Mouse (Mus musculus): ENCODE measurements around the gene Tlr6. TPM values are rescaled to one million over a fixed set of nuclear protein-coding genes. Genes with fewer than 3 reads are reported as not detected.

Gene Tlr6
- polyA plus RNA-seq, 1 experiment = 0.87 TPM

DNA sequence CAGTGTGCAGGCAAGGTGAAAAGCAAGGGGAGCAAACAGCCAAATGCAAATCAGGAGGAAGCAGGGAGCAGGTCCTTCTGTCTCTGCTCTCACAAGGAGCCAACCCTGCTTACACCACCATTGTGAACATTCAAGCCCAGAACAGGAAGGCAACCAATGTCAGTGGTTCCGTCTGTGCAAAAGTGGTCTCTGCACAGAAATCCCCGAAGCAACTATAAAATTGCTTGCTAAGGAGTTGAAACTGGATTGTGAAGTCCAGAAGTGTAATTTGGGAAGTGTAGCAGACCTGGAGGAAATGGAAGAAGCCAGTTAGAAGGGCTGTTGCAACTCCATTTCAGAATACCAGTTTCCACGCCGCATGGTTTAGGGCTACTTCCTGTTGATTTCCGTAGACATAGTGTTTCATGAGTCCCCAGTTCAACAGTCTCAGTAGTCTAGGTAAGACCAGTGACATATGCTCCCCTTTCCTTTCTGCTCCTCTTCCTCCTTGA is 37.0 kb downstream of the Tlr6 start:
- Histone ChIP-seq H3K79me3 (ENCODE audit: low read depth) (no peaks in the 10 kb centered on the region), H3K4me3 (ENCODE audit: insufficient read depth, poor library complexity, severe bottlenecking) (no peak overlapping the region), H3K79me2 (ENCODE audit: control insufficient read depth, insufficient read depth) (no peaks in the 10 kb centered on the region), H3K36me3 (ENCODE audit: control insufficient read depth, insufficient read depth) (no peaks in the 10 kb centered on the region), H3K27me3 (ENCODE audit: control insufficient read depth, insufficient read depth, insufficient read length) (no peaks in the 10 kb centered on the region), H3ac (ENCODE audit: control insufficient read depth, insufficient read length, low read depth) (no peak overlapping the region)
- TF ChIP-seq FOSL1 (IDR thresholded peaks at IDR 0.05; ENCODE audit: insufficient read depth, low read length, poor library complexity, severe bottlenecking) (no peak), MYOG (IDR thresholded peaks at IDR 0.05; ENCODE audit: control insufficient read depth, extremely low read depth, insufficient read length) (no peak), USF1 (IDR thresholded peaks at IDR 0.05; ENCODE audit: low read depth) (no peak), MYOD1 (IDR thresholded peaks at IDR 0.05; ENCODE audit: control insufficient read depth, insufficient read length, low read depth) (no peak), CTCF (IDR thresholded peaks at IDR 0.05; ENCODE audit: control insufficient read depth, insufficient read depth, insufficient read length) (no peak), CEBPB (IDR thresholded peaks at IDR 0.05; ENCODE audit: low read depth) (no peak), MAX (IDR thresholded peaks at IDR 0.05) (no peak)

DNA sequence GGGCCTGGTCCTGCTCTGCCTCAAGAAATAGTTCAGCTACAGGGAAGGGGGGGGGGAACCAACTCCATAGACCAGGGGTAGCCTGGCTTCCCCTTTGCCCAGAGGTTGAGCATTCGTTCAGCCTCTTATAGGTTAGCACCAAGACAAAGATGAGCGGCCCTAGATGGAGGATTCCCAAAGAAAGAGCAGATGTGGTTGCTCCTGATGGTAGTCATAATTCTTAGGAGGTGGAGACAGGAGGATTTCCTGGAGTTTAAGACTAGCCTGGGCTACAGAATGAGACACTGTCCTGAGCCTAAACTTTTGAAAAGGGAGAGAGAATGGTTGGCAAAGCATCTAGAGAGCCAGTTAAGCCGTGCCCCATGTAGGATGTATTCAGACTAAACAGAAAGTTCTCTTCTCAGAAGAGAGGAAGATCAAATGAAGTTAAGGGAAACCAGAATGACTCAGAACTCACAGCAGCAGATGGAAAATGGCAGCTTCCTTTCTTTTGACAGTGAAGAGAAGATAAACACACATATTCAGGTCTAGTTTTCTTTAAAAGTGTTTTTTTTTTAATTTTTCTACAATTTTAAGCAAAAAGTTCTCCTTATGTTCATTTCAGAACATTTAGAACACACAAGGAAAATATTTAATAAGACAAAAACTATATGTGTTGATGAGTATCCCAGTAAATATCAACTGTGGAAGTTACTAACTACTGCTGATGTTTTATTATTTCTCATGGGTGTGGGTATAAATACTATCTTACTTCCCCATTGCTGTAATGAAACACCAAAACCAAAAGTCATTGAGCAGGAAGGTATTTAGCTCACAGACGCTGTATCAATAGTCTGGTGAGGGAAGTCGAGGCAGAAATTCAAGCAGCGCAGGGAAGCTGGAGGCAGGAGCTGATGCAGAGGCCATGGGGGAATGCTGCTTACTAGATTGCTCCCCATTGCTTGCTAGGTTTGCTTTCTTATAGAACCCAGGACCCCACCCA is 41.0 kb downstream of the Tlr6 start:
- Histone ChIP-seq H3ac (ENCODE audit: control insufficient read depth, insufficient read length, low read depth) (no peak overlapping the region), H3K4me3 (ENCODE audit: insufficient read depth, poor library complexity, severe bottlenecking) (no peak overlapping the region), H3K79me3 (ENCODE audit: low read depth) (no peaks in the 10 kb centered on the region), H3K27me3 (ENCODE audit: control insufficient read depth, insufficient read depth, insufficient read length) (no peaks in the 10 kb centered on the region), H3K79me2 (ENCODE audit: control insufficient read depth, insufficient read depth) (no peaks in the 10 kb centered on the region), H3K36me3 (ENCODE audit: control insufficient read depth, insufficient read depth) (no peaks in the 10 kb centered on the region)
- no peak for TF ChIP-seq CEBPB (IDR thresholded peaks at IDR 0.05; ENCODE audit: low read depth)
- TF ChIP-seq USF1 (IDR thresholded peaks at IDR 0.05; ENCODE audit: low read depth) = no peak
- no peak for TF ChIP-seq MAX (IDR thresholded peaks at IDR 0.05)
- no peak for TF ChIP-seq CTCF (IDR thresholded peaks at IDR 0.05; ENCODE audit: control insufficient read depth, insufficient read depth, insufficient read length)
- TF ChIP-seq MYOD1 (IDR thresholded peaks at IDR 0.05; ENCODE audit: control insufficient read depth, insufficient read length, low read depth) = no peak
- TF ChIP-seq MYOG (IDR thresholded peaks at IDR 0.05; ENCODE audit: control insufficient read depth, extremely low read depth, insufficient read length) = no peak
- TF ChIP-seq FOSL1 (IDR thresholded peaks at IDR 0.05; ENCODE audit: insufficient read depth, low read length, poor library complexity, severe bottlenecking) = no peak

DNA sequence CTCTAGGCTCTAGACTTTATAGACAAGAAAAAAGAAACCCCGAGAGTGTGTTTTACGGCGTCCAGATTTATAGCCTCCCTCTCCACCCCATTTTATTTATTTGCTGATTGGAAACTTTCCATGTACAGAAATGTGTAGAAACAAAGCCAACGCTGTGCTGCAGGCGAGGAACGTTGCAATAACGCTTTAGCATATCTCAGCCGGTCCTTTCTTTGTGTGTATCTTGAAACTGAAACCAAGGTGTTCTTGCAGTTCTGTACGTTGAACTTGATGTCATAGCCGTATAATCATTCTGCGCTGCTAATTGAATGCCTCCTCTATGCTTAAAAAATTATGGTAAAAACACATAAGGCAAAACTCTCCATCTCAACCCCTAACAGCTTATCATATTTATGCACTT is 42.2 kb downstream of the Tlr6 start:
- TF ChIP-seq CTCF (IDR thresholded peaks at IDR 0.05; ENCODE audit: control insufficient read depth, insufficient read depth, insufficient read length) (no peak), FOSL1 (IDR thresholded peaks at IDR 0.05; ENCODE audit: insufficient read depth, low read length, poor library complexity, severe bottlenecking) (no peak), MYOD1 (IDR thresholded peaks at IDR 0.05; ENCODE audit: control insufficient read depth, insufficient read length, low read depth) (no peak), MYOG (IDR thresholded peaks at IDR 0.05; ENCODE audit: control insufficient read depth, extremely low read depth, insufficient read length) (no peak), USF1 (IDR thresholded peaks at IDR 0.05; ENCODE audit: low read depth) (no peak), MAX (IDR thresholded peaks at IDR 0.05) (no peak), CEBPB (IDR thresholded peaks at IDR 0.05; ENCODE audit: low read depth) (no peak)
- Histone ChIP-seq H3ac (ENCODE audit: control insufficient read depth, insufficient read length, low read depth) (no peak overlapping the region), H3K36me3 (ENCODE audit: control insufficient read depth, insufficient read depth) (no peaks in the 10 kb centered on the region), H3K79me3 (ENCODE audit: low read depth) (no peaks in the 10 kb centered on the region), H3K4me3 (ENCODE audit: insufficient read depth, poor library complexity, severe bottlenecking) (no peak overlapping the region), H3K27me3 (ENCODE audit: control insufficient read depth, insufficient read depth, insufficient read length) (no peaks in the 10 kb centered on the region), H3K79me2 (ENCODE audit: control insufficient read depth, insufficient read depth) (no peaks in the 10 kb centered on the region)

GRCm38 (mm10) chr5:64917161-64917560 is 42.7 kb downstream of the Tlr6 start:
- H3K27me3 ChIP-seq (ENCODE audit: control insufficient read depth, insufficient read depth, insufficient read length) = no peaks in the 10 kb centered on the region
- no peak for TF ChIP-seq CEBPB (IDR thresholded peaks at IDR 0.05; ENCODE audit: low read depth)
- no peak for TF ChIP-seq MYOG (IDR thresholded peaks at IDR 0.05; ENCODE audit: control insufficient read depth, extremely low read depth, insufficient read length)
- no peak for TF ChIP-seq MYOD1 (IDR thresholded peaks at IDR 0.05; ENCODE audit: control insufficient read depth, insufficient read length, low read depth)
- TF ChIP-seq CTCF (IDR thresholded peaks at IDR 0.05; ENCODE audit: control insufficient read depth, insufficient read depth, insufficient read length) = no peak
- no peak for TF ChIP-seq MAX (IDR thresholded peaks at IDR 0.05)
- H3K79me3 ChIP-seq (ENCODE audit: low read depth) = no peaks in the 10 kb centered on the region
- H3K79me2 ChIP-seq (ENCODE audit: control insufficient read depth, insufficient read depth) = no peaks in the 10 kb centered on the region
- H3ac ChIP-seq (ENCODE audit: control insufficient read depth, insufficient read length, low read depth) = no peak overlapping the region
- no peak overlapping the region for H3K4me3 ChIP-seq (ENCODE audit: insufficient read depth, poor library complexity, severe bottlenecking)
- no peaks in the 10 kb centered on the region for H3K36me3 ChIP-seq (ENCODE audit: control insufficient read depth, insufficient read depth)

DNA sequence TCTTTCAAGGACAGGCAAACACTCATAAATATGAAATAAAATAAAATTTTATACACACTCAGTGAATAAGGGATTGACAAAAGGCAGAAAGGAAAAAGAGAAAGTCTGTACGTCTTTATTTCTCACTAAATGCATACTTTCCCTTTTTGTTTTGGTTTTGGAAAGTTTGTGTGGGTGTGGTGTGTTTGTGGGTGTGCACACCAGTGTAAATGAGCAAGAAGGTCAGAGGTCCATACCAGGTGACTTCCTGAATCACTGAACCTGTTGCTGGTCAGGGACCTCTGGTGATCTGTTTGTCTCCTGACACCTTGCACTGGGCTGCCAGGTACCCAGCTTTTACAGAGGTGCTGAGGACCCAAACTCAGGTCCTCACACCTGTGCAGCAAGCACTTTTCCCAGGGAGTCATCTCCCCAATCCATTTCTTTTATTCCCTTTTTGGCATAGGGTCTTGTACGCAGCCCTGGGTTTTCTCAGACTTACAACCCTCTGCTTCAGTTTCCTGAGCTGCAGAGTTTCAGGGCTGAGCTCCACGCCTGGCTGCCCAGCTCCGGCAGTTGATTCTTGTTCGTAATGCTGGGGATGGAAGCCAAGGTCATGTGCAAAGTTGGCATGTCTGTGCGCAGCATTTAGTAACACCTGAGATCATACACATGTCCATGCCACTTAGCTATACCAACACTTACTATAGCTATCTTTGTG is 51.2 kb downstream of the Tlr6 start:
- Histone ChIP-seq H3ac (ENCODE audit: control insufficient read depth, insufficient read length, low read depth) (no peak overlapping the region), H3K79me3 (ENCODE audit: low read depth) (no peaks in the 10 kb centered on the region), H3K4me3 (ENCODE audit: insufficient read depth, poor library complexity, severe bottlenecking) (no peak overlapping the region), H3K36me3 (ENCODE audit: control insufficient read depth, insufficient read depth) (no peaks in the 10 kb centered on the region), H3K27me3 (ENCODE audit: control insufficient read depth, insufficient read depth, insufficient read length) (no peaks in the 10 kb centered on the region), H3K79me2 (ENCODE audit: control insufficient read depth, insufficient read depth) (no peaks in the 10 kb centered on the region)
- TF ChIP-seq FOSL1 (IDR thresholded peaks at IDR 0.05; ENCODE audit: insufficient read depth, low read length, poor library complexity, severe bottlenecking) (no peak), MYOD1 (IDR thresholded peaks at IDR 0.05; ENCODE audit: control insufficient read depth, insufficient read length, low read depth) (no peak), USF1 (IDR thresholded peaks at IDR 0.05; ENCODE audit: low read depth) (no peak), CEBPB (IDR thresholded peaks at IDR 0.05; ENCODE audit: low read depth) (no peak), MYOG (IDR thresholded peaks at IDR 0.05; ENCODE audit: control insufficient read depth, extremely low read depth, insufficient read length) (no peak), MAX (IDR thresholded peaks at IDR 0.05) (no peak), CTCF (IDR thresholded peaks at IDR 0.05; ENCODE audit: control insufficient read depth, insufficient read depth, insufficient read length) (no peak)

All from C2C12 (cell line).